Mouse (Mus musculus) C2C12 (cell line): ENCODE data around the gene Slc25a42.

Experiments used
- CEBPB ChIP-seq: IDR thresholded peaks from one replicate; pipeline ENCODE4 v1.6.1; 2011; ENCODE audit warnings: low read depth, mild to moderate bottlenecking, control low read depth, moderate library complexity
- CTCF ChIP-seq: IDR thresholded peaks from one replicate; pipeline ENCODE4 v1.5.1; 2011; ENCODE audit not compliant: control insufficient read depth, insufficient read depth, insufficient read length
- MAX ChIP-seq: IDR thresholded peaks from one replicate; pipeline ENCODE4 v1.6.1; 2011; ENCODE audit warnings: mild to moderate bottlenecking, control low read depth
- MYOD1 ChIP-seq: IDR thresholded peaks from one replicate; pipeline ENCODE4 v1.6.1; 2011; ENCODE audit warnings: low read depth; ENCODE audit not compliant: control insufficient read depth, insufficient read length
- MYOG ChIP-seq: IDR thresholded peaks from one replicate; pipeline ENCODE4 v1.6.1; 2011; ENCODE audit not compliant: control insufficient read depth, insufficient read length; ENCODE audit errors: extremely low read depth

GRCm38 (mm10) chr8:70134931-70135330, 77.2 kb downstream of the Slc25a42 start:
- TF ChIP-seq CEBPB (no peak), CTCF (no peak), MYOG (no peak), MYOD1 (no peak), MAX (no peak)
